Mouse (Mus musculus) small intestine, adult 2 months (tissue): ENCODE measurements around the gene Nphp3.

Experiments used
- CTCF ChIP-seq: fragments of 200-500 bp; IDR thresholded peaks from 2 replicates; pipeline ENCODE4 v1.5.1; 2012; ENCODE audit warnings: low read depth, mild to moderate bottlenecking, control low read depth, inconsistent platforms, low read length, moderate library complexity, mixed read lengths; ENCODE audit not compliant: insufficient replicate concordance, insufficient read length; ENCODE audit errors: extremely low read depth
- POLR2A ChIP-seq: fragments of 200-500 bp; IDR thresholded peaks from 2 replicates; pipeline ENCODE4 v1.6.1; 2012; ENCODE audit warnings: low read depth, mild to moderate bottlenecking, control low read depth, inconsistent platforms, low read length, moderate library complexity

DNA sequence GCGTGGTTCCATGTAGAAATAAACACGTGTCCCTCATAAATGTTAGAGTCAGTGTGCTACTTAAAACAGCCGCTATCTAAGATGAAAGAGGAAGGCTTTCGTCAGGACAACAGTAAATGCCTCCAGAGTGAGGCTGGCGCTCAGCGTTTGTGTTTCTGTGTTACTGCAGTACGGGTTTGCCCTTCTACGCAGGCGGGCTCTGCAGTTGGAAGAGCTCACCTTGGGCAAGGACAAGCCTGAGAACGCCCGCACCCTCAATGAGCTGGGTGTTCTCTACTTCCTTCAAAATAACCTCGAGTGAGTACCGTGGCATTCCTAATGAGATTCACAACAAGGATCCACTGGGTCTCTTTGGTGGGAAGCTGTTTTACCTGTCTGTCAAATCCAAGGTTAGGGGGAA is 35.9 kb downstream of the Nphp3 start:
- TF ChIP-seq POLR2A: no peak
- no peak for TF ChIP-seq CTCF
